Mouse (Mus musculus): Measurements from ENCODE around the gene Astn2.

Astn2 gene

DNA sequence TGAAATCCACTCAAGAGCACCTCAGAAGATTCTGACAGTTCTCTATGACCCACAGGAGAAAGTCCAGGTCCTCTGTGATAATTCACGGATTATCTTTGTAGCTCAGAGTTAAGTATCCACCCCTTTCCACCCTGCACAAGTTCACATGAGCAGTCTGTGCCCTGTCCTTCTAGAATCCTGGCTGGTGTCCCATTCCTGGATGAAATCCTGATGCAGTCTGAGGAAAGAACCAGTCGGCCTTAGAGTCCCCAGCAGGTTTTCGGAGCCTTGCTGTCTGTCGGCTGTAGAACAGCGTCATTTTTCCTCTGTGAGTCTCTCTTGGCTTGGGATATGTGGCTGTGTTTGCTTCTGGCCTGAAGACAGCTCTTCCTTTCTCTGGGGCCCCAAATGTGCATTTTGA, 978.0 kb downstream of the Astn2 start:
- in situ Hi-C loops (cut with MseI, MboI): no loop called here

DNA sequence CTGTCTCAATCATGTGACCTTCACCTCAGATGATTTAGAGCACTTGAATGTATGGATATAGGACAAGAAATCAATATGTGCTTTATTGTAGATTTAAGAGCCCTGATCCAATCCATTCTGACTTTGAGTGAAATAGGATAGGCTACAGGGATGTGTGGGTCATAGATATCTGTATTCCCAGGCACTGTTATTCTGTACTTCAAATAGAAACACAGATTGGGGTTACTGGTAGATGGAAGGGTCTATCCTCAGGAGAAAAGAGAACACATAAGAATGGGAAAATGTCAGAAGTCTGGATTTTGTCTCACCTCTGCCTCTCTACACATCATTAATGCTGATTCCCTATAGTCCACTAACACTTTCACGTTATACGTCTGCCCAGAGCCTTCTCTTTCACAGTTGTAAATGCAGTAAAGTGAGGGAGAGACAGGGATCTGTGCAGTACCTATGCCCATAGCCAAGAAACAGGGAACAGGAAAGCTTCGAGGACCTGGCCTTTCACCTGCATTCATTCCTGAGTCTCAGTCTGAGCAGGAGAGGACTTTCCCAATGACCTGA, 981.3 kb downstream of the Astn2 start:
- in situ Hi-C loops (cut with MseI, MboI): no loop called here

DNA sequence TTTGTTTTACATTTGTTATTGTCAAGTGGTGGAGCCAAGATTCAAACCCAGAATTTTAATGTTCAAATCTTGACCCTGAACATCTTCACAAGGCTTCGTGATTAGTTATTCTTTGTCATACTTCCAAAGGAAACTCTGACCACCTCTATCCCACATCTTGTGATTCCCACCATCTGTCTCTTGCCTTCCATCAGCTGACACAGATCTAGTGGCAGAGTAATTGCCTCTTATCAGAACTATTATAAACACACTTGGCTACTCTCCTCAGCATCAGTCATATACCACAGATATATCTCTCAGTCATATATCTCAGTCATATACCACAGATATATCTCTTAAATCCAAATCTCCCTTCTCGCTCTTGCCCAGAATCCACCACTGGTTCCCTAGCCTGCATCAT, 983.1 kb downstream of the Astn2 start:
- in situ Hi-C loops (cut with MseI, MboI): no loop called here

DNA sequence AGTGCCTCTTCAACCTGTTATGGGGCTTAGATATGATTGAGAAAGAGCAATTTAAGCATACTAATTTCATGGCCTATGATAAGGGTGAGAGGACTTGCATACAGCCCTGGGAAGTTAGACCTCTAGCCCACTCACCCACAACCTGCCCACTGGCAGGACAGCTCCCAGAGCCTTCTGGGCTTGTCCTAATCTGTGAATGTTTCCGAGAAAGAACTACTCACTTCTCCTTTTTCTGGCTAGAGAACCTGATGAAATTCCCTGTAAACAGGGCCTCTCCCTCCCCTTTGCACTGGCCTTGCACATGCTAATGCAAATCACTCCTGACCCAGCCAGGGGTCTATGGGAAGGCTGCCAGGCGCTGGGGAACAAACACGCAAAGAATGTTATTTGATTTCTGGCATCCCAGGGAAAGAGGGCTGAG, 983.9 kb downstream of the Astn2 start:
- in situ Hi-C loops (cut with MseI, MboI): no loop called here

DNA sequence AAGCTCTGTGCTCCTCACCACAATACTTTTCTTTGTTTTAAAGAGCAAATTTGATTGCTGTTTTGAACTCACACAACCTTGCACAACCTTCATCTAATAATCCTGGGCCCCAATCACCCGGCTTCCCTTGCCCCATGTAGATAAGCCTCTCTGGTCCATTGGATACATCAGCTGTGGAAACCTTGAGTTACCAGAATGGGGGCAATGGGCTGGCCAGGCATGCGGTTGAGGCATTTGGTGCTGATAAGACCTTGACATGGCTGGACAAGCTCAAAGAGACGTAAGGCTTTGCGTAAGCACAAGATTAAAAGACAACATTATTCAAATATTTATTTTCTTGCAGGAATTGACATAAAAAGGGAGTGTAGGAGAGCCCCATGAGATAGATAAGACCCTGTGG, 988.9 kb downstream of the Astn2 start:
- in situ Hi-C loops (cut with MseI, MboI): no loop called here

DNA sequence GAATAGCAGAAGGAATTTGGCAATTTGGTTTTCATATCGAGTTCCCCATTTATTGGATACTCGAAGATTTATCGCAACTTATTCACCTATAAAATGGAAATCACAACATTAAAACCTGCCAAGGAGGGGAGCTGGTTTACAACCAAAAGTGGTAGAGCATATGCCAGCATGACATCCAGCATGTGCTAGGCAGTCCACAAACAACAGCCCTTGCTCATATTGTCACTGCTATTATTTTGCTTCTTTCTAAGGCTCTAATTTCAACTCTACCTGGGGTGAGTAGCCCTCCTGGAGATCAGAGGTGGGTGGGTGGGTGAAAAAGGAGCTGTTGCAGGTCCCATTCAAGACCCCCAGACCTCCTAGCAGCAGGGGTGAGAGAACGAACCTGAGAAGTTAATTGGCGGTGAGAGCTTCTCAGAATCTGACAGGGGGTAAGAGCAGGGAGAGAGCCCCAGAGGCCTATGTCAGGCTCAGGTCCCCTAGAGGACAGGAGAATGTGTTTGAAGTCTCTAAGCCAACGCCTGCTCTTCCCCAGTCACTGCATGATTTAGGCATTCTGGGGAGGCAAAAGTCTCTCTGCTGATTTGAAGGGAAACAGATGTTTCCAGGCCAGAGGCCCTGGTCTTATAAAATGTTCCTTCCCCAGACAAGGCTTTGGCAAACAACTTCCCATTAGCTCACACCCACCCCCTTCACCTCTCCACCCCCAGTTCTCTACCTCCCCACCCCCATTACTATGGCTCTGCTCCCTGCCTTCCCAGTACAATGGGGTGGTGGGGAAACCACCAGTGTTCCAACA, 1001.4 kb downstream of the Astn2 start:
- in situ Hi-C loops (cut with MseI, MboI): no loop called here

DNA sequence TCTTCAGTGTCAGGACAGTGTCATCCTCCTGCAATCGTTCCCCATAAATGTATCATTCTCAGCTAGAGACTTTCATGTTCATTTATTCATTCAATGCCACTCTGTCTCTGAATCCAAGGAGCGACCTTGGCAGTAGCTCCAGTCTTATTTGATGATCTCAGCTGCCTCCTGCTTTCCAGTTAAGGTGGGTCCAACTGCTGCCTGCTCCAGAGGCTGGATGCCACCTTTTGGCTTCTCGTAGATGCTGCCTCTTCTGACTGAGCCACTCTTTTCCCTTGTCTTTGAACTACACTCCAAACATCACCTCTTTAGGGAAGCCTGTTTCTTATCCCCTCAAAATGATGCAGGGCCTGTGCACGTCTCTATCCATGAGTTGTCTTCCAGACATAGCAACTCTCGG, 1002.1 kb downstream of the Astn2 start:
- in situ Hi-C loops (cut with MseI, MboI): no loop called here

DNA sequence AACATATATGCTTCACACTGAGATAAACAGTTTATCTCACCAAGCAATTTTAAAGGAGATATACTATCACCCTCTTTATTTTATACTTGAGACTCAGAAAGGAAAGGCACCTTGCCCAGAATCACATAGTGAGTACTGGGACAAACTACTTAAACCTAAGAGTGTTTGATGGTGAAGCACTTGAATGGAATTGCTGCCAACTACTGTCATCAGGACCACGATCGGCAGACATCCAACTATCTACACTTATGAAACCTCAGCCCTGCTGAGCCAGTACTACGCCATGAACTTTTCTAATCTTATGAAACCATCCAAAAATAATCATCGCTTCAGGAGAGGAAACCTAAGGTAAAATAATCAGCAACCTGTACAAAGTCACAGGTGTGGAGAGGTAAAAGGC, 1005.0 kb downstream of the Astn2 start:
- in situ Hi-C loops (cut with MseI, MboI): no loop called here

DNA sequence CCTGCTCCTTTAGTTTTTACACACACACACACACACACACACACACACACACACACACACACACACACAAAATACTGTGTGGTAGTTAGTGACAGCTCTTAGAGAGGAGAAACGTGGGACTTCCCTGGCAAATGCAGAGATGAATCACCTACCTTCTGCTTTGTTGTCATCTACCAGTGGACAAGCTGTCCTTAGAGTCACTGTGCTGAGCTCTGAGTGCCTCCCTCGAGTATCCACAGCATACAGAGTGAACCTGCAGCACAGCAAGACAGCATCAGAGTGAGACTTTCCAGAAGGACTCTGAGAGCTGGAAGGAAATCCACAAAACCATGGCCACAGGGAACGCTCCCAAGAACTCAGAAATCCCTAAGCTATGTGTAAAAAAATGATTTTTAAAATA, 1007.6 kb downstream of the Astn2 start:
- in situ Hi-C loops (cut with MseI, MboI): no loop called here

DNA sequence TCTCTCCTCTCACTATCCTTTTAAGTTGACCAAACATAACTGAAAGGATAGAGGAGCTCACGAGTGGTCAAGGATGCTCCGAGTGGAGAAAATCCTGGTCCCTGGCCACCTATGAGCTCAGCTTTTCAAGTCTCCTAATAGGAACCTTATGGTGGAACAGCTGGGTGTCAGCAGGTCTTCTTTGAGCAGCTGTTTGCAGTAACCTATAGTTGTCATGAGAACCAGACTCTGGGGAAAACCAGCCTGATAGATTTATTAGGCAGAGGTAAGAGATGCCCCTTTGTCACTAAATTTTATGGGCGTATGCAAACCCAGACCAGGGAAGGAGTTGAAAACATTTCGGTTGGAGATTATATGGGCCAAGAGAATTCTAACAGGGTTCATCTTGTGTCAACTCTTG, 1013.4 kb downstream of the Astn2 start:
- in situ Hi-C loops (cut with MseI, MboI): no loop called here

DNA sequence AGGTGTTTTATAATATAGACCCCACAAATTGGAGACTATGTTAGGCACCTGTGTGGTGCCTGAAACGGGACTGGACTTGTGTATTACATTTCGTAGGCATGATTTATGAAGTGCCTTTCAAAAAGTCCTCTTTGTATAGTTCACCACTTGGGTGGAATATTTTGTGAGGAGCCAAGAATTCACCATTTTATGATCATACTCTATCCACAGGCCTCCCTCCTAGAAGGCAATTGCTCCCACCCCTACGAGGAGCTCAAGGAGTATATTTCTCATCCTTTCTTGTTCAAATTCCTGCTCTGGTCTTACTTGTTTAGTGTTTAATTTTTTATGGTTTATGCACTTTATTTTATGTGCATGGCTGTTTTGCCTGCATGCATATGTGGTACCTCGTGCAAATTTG, 1021.3 kb downstream of the Astn2 start:
- in situ Hi-C loops (cut with MseI, MboI): no loop called here

DNA sequence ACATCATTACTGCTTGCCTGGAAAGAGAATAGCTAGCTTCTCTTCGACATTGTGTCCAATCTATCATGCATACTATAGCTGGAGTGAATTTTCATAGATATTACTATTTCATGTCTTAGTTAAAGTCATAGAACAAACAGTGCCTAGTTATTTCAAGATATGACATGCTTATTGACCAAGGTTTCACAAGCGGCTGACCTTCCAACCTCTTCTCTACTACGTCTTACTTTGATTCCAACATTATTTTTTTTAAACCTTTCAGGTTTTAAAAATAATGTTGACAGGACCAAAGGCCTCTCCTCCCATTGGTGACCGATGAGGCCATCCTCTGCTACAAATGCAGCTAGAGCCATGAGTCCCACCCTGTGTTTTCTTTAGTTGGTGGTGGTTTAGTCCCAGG, 1025.0 kb downstream of the Astn2 start:
- in situ Hi-C loops (cut with MseI, MboI): no loop called here

DNA sequence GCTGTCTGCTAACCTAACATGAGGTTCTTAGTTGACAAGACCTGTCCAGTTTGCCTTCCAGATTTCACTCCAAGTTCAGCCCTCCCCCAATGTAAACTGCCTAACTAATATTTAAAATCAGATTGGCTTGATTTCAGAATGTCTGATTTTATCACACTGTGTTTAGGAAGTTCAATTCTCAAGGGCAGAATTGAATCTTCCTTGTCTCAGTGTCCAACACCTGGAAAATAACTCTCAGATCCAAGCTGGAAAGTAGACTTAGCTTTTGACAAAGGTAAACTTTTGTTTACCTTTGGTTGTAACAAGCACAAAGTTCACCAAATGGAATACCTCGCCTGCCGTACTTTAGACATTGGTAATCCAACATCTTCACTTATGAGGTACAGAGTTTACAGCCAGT, 1027.8 kb downstream of the Astn2 start:
- in situ Hi-C loops (cut with MseI, MboI): no loop called here

DNA sequence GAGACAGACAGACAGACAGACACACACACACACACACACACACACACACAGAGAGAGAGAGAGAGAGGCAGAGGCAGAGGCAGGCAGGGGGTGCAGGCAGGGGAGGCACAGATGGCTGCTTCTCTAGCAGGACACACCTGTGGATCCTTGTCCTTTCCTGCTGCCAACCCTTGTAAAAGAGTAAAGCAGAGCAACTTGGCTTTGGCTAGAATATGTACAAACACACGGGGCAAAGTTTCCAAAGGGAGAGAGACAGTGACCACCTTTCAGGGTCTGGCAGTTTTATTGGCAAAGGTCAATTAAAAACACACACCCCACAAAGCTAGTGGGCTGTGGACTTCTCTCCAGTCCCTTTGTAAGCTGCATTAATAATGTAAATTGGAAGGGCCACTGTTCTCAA, 1030.6 kb downstream of the Astn2 start:
- in situ Hi-C loops (cut with MseI, MboI): no loop called here

DNA sequence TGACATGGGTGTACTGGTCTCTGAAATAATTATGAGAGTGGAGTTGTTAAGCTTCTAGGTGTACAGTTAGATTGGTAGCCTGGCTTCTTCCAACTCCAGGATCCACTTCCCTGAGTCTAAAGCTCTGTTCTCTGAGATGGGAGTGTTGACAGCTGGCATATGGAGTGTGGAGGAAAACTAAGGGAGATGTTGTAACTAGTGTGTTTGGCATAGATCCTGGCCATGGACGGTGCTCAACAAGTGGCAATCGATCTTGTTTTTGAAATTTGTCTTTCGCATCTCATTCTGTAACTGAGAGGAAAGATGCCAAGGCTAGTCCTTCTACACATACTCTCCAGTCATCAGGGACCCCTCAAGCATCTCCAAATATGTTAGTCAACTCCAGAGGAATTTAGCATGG, 1031.7 kb downstream of the Astn2 start:
- in situ Hi-C loops (cut with MseI, MboI): no loop called here

DNA sequence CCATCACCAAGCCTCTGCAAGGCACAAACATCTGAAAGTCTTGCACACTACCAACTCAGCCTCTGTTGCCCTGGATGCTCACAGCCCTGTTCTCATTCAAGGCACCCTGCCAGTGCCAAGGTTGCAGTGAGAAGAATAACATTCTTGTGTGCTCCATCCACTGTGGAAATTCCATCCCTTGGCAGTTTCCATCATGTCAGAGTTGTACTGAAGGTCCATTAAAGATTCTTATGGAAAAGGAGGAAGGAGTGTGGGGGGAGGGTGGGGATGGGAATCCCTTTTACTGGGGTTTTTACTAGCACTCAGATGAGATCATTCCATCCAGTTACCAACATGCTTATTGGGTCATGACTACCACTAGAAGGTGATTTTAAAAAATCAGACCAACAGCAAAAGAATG, 1037.3 kb downstream of the Astn2 start:
- in situ Hi-C loops (cut with MseI, MboI): no loop called here

DNA sequence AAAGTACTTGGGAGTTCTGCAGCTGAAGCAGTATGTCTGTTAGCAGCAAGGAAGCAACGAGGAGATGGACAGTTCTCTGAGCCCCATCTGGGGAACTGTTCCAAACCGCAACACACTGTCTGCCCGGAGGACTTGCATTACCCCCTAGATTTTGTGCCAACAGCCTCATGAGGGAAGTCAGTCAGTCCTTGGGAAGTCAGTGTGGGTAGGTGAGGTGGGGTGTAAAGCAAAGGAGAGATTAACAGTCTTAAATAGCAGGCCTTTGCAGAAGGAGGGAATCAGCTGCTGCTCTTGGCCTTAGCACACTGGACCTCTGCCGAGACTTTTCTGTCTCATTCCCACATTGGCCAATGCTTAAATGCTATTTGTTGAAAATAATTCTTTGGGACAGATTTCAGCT, 1049.8 kb downstream of the Astn2 start:
- in situ Hi-C loops (cut with MseI, MboI): no loop called here

DNA sequence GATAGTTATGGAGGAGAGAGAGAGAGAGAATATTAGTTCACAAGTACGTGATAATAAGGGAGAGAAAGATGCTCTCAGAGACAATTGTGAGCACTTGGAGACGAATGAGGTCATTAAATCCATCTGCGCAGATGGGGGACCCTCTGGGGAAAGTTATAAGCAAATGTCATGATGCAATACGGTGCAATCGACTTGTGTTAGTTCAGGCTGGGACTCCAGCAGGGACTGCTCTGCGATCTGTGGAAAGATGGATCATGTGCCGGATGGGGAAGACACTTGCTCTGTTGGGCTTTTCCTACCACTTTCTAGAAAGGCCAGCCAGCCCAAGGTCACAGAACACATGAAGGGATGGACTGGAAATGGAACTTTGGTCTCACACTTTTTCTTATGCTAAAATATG, 1053.9 kb downstream of the Astn2 start:
- in situ Hi-C loops (cut with MseI, MboI): no loop called here

DNA sequence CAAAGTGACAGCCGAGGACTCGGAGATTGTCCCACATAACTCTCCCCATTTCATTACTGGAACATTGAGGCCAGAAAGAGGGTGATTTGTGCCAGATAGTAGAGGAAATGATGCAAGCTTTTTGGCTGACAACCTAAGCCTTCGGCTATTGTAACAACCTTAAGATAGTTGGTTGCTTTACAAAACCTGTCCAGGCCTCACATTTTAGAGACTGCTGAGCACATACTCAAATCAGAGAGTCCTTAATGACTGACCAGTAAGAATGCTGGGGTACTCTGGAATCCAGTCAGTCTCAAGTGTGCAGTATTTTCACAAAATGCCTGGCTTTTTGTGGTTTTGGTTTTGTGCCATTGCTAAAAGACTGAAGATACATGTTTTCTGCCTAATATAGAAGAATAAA, 1062.6 kb downstream of the Astn2 start:
- in situ Hi-C loops (cut with MseI, MboI): no loop called here

DNA sequence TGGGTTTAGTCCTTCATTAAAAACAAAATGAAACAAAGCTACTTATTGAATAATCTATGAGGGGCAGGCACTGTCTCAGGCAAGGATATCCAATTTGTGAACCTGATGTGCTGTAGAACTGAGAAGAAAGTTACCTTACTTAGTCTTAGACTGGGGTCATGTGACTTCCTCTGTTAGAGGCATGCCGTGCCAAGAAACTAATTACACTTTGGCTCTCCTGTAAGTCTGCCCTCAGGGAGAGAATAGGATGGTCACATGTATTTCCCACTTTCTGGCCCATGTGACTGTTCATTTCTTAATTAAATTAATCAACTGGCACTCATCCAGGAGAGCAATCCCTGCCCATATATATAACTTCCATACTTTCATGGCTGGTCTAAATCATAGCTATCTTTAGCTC, 1070.7 kb downstream of the Astn2 start:
- in situ Hi-C loops (cut with MseI, MboI): no loop called here
